Mouse (Mus musculus) stomach, embryonic 14.5 days (tissue): ENCODE results near the gene Txlnb. TPM values are rescaled to one million over a fixed set of nuclear protein-coding genes. Genes with fewer than 3 reads are reported as not detected.

Experiments
- ATAC-seq: fragments of 200-750 bp; cut with Nextera tagmentation; 2 replicates; pipeline ENCODE4 v1.8.0; 2017; ENCODE audit warnings: low read depth, moderate TSS enrichment; ENCODE audit not compliant: insufficient number of reproducible peaks, insufficient read depth, low FRiP score
- H3K27ac ChIP-seq: fragments of 300-500 bp; sonication (generic); 2 replicates; pipeline ENCODE4 v1.5.1; 2014; ENCODE audit warnings: mild to moderate bottlenecking, low read length, moderate library complexity, mixed read lengths
- H3K27me3 ChIP-seq: fragments of 300-500 bp; sonication (generic); 2 replicates; pipeline ENCODE4 v1.6.1; 2014; ENCODE audit warnings: low read length, control low read depth, mixed read lengths; ENCODE audit not compliant: control insufficient read depth, insufficient read depth
- H3K36me3 ChIP-seq: fragments of 300-500 bp; sonication (generic); 2 replicates; pipeline ENCODE4 v1.6.1; 2014; ENCODE audit warnings: mild to moderate bottlenecking, control low read depth, low read length, moderate library complexity, mixed read lengths; ENCODE audit not compliant: control insufficient read depth, insufficient read depth
- H3K4me1 ChIP-seq: fragments of 300-500 bp; sonication (generic); 2 replicates; pipeline ENCODE4 v1.6.1; 2014; ENCODE audit warnings: low read length, control low read depth, mixed read lengths; ENCODE audit not compliant: control insufficient read depth, insufficient read depth
- H3K4me2 ChIP-seq: fragments of 300-500 bp; sonication (generic); replicated peaks from 2 replicates; pipeline ENCODE4 v1.6.1; 2014; ENCODE audit warnings: low read depth, low read length, control low read depth
- H3K4me3 ChIP-seq: fragments of 300-500 bp; sonication (generic); 2 replicates; pipeline ENCODE4 v1.5.1; 2014; ENCODE audit warnings: low read depth, low read length, control low read depth
- H3K9ac ChIP-seq: fragments of 300-500 bp; sonication (generic); replicated peaks from 2 replicates; pipeline ENCODE4 v1.6.1; 2014; ENCODE audit warnings: low read depth, mild to moderate bottlenecking, control low read depth, low read length, moderate library complexity, mixed read lengths
- H3K9me3 ChIP-seq: fragments of 300-500 bp; sonication (generic); 2 replicates; pipeline ENCODE4 v1.6.1; 2016; ENCODE audit warnings: low read depth, low read length, control low read depth; ENCODE audit not compliant: control insufficient read depth
- WGBS: fragments of 180-500 bp; shearing (Covaris S2); extraction: QIAGEN DNeasy Blood & Tissue Kit; methylation state at CpG from one replicate; pipeline ENCODE4 v1.1.7; 2014; 5-methylcytosine and 5-hydroxymethylcytosine counted together
- polyA plus RNA-seq: library from polyadenylated mRNA; unstranded; fragments of >200 nt; fragmentation: Nextera tagmentation; extraction: Ambion mirVana; gene quantifications from 2 replicates; pipeline ENCODE4 v1.2.1, GENCODE M21; 2014

Gene Txlnb
- polyA plus RNA-seq, 1 experiment from 2014 or later, result 0.77 TPM

GRCm38 (mm10) chr10:17878002-17878919, 82.2 kb downstream of the Txlnb start:
- Histone ChIP-seq H3K9ac (no peak overlapping the region), H3K27me3 (no peaks in the 10 kb centered on the region), H3K27ac (no peak overlapping the region), H3K36me3 (no peaks in the 10 kb centered on the region), H3K4me1 (0 out of 2 replicates have a peak, but pooled peaks cover 3% of the 10 kb centered on the region), H3K4me3 (no peak overlapping the region), H3K9me3 (no peaks in the 10 kb centered on the region), H3K4me2 (no peak overlapping the region)
- WGBS, result 40% methylated on average over 8 of the region's 8 CpGs
- ATAC-seq, result 0 out of 2 replicates have a peak, but pooled peaks have one; percentile 37

GRCm38 (mm10) chr10:17880038-17880437, 84.0 kb downstream of the Txlnb start:
- H3K4me2 ChIP-seq, result no peak overlapping the region
- no peaks in the 10 kb centered on the region for H3K36me3 ChIP-seq
- no peak overlapping the region for H3K27ac ChIP-seq
- 89% methylated on average over 3 of the region's 3 CpGs for WGBS
- H3K4me3 ChIP-seq, result no peak overlapping the region
- no peaks in the 10 kb centered on the region for H3K27me3 ChIP-seq
- no peaks in the 10 kb centered on the region for H3K9me3 ChIP-seq
- no peak overlapping the region for H3K9ac ChIP-seq
- ATAC-seq, result no peak
- H3K4me1 ChIP-seq, result 0 out of 2 replicates have a peak, but pooled peaks cover 3% of the 10 kb centered on the region

- ATAC-seq, result no peak
- H3K36me3 ChIP-seq, result no peaks in the 10 kb centered on the region
- H3K4me1 ChIP-seq, result 0 out of 2 replicates have a peak, but pooled peaks cover 3% of the 10 kb centered on the region
- H3K9me3 ChIP-seq, result no peaks in the 10 kb centered on the region
- no peak overlapping the region for H3K27ac ChIP-seq
- no peak overlapping the region for H3K4me2 ChIP-seq
- H3K27me3 ChIP-seq, result no peaks in the 10 kb centered on the region
- no peak overlapping the region for H3K4me3 ChIP-seq
- WGBS, result 81% methylated on average over 2 of the region's 2 CpGs
- no peak overlapping the region for H3K9ac ChIP-seq
These were observed 84.7 kb downstream of the Txlnb start for GRCm38 (mm10) chr10:17880724-17881123.

Other genes with a start within 250 kb of the Txlnb start
- 32.9 and 38.3 TPM in 2 replicates for gene Cited2, start 73.0 kb upstream of the Txlnb start, polyA plus RNA-seq
- gene Heca, start 151.8 kb downstream of the Txlnb start, polyA plus RNA-seq, result 5.2 and 6.7 TPM in 2 replicates
- gene Abracl, start 227.1 kb downstream of the Txlnb start, polyA plus RNA-seq, result 178 and 186 TPM in 2 replicates